Mouse (Mus musculus): ENCODE data around the gene Zfp366.

DNA sequence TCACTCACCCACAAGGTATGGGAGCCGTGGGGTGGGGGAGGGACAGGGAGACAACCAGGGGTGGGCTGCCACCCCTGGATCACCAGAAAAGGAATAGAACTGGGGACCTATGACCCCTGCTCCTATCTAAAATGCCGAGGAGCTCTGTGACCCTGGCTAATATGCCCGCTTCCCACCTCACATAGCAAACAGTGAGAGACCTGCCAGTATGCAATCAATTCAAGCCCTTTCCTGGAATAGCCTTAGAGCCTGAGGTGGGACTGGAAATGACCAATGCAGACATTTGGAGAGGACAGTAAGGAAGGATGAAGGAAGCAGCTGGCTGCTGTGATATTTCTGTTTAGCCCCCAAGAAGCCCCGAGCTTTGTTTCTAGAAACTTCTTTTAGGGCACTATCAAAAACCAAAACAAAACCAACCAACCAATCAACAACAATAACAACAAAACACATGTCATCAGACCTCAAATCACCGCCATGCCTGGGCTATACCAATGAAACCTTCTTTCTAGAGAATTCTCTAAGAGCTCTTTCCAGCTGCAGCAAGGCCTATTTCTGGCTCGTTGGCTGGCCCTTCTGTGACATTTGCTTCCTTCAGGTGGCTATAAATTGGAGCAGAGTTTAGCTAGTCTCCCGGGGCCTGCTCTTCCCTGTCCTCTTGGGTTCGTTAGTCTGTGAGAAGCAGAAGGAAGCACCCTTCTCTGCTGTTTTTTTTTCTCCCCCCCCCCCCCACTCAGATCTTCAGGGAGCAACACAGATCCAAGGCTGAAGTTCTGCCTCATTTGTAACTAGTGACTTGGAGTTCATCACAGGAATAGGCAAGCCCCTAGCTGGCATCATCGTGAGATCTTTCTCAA lies 45.2 kb downstream of the Zfp366 start:
- TF ChIP-seq CTCF (IDR thresholded peaks at IDR 0.05; ENCODE audit: low read depth) (no peak), EP300 (IDR thresholded peaks at IDR 0.05; ENCODE audit: low read depth) (peak; percentile 33; the same call in 1 of the 2 replicates)
